Mouse (Mus musculus): ENCODE measurements around the gene Ctbp1.

DNA sequence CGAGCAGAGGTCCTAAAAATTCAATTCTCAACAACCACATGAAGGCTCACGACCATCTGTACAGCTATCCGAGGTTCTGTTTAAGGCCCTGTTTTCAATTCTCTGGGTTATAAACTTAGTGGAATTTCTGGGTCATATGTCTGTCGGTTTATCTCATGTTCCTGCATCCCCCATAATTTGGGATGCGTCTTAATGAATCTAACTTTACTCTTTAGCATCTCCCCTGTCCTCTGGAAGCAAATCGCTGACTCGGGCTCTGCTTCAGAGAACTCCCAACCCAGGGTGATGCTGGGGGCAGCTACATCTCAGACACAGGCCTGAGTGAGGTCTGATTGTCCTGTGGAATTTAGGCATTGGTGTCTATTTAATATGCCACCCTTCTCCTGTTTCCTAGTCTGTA, 70.5 kb downstream of the Ctbp1 start:
- no peak for TF ChIP-seq ZC3H11A (IDR thresholded peaks at IDR 0.05; ENCODE audit: borderline replicate concordance, low read depth, low read length)
- no peak for TF ChIP-seq MAFK (IDR thresholded peaks at IDR 0.05; ENCODE audit: insufficient read depth, low read depth, low read length)
- no peak for TF ChIP-seq ZNF384 (IDR thresholded peaks at IDR 0.05; ENCODE audit: low read depth, low read length)
- no peak for TF ChIP-seq HCFC1 (IDR thresholded peaks at IDR 0.05; ENCODE audit: borderline replicate concordance, insufficient read depth, low read length)

All from ES-E14 (cell line).